Mouse (Mus musculus) erythroblast, embryonic 14.5 days (primary cell): Measurements from ENCODE around the gene Olfr872. TPM values are rescaled to one million over a fixed set of nuclear protein-coding genes. Genes with fewer than 3 reads are reported as not detected.
"Not testable (repeated sequence)": the region's sequence is repeated elsewhere in the genome, so short reads cannot be mapped to it uniquely, and the experiment has no call there.

Experiments
- H3K27me3 ChIP-seq: 2 replicates; pipeline ENCODE4 v1.6.1; 2012; ENCODE audit warnings: inconsistent platforms; ENCODE audit not compliant: control insufficient read depth
- H3K36me3 ChIP-seq: 2 replicates; pipeline ENCODE4 v1.6.1; 2012; ENCODE audit warnings: mild to moderate bottlenecking, inconsistent platforms; ENCODE audit not compliant: control insufficient read depth
- H3K4me1 ChIP-seq: 2 replicates; pipeline ENCODE4 v1.6.1; 2012; ENCODE audit warnings: inconsistent platforms; ENCODE audit not compliant: control insufficient read depth
- H3K4me3 ChIP-seq: replicated peaks from 2 replicates; pipeline ENCODE3; 2012; ENCODE audit warnings: moderate library complexity, mild to moderate bottlenecking, inconsistent platforms
- H3K9me3 ChIP-seq: 2 replicates; pipeline ENCODE4 v1.6.1; 2012; ENCODE audit warnings: low read length, inconsistent platforms, mixed read lengths; ENCODE audit not compliant: control insufficient read depth
- GATA1 ChIP-seq: IDR thresholded peaks from 2 replicates; pipeline ENCODE4 v1.6.1; 2012; ENCODE audit warnings: low read length, inconsistent platforms, mixed read lengths
- TAL1 ChIP-seq: IDR thresholded peaks from 3 replicates; pipeline ENCODE4 v1.6.1; 2012; ENCODE audit warnings: low read length, inconsistent platforms, mixed read lengths
- polyA plus RNA-seq: library from polyadenylated mRNA; stranded (reverse); fragments of >175 nt; gene quantifications from 2 replicates; pipeline ENCODE4 v1.2.3, GENCODE M21; 2012

Gene Olfr872
- not detected in 2 replicates for polyA plus RNA-seq

DNA sequence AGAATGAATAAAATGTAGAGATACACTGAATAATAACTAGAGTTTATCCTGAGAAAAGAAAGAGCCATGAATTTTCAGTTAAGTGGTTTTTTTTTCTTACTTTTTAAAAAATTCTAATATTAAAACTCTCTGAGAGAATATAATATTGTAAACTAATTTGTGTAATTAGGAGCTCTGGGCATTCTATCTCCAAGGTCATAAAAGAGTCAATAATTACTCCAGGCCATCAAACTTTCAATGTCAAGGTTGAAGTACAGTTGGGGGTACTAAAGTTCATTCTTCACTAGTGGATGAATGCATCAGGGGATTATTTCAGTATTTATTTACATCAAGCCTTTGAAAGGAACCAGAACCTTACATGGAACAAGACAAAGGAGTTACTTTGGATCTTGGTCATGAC is at the start of gene Olfr872:
Gene Olfr872, plus strand, starts transcription at position 301 of the 400 bp plus-strand sequence.
- TF ChIP-seq GATA1 (no peak), TAL1 (no peak)
- H3K36me3 ChIP-seq = no peaks in the 10 kb centered on the region
- H3K4me1 ChIP-seq = no peaks in the 10 kb centered on the region
- H3K4me3 ChIP-seq = no peak within 1 kb of the TSS
- H3K27me3 ChIP-seq = no peaks in the 10 kb centered on the region
- peaks cover 7% of the 10 kb centered on the region; the same call in 1 of the 2 replicates for H3K9me3 ChIP-seq

DNA sequence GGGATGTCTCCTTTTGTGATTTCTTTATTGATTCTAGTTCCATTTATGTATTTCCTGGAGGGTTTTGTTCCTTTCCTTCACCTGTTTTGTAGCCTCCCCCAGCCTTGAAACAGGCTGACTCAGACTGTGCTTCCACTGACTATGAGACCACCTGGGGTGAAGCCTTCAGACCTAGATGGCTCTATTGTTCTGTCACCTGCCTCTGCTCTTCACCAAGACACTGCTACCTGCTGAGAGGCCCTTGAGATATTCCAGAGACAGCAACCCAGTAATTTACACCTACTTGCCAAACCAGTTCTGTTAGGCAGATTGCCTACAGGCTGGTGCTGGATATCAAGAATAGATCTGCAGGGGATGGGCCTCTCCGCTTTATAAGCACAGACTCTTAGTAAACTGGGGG is 34.8 kb upstream of the Olfr872 start:
- no peak for TF ChIP-seq TAL1
- no peak for TF ChIP-seq GATA1
- Histone ChIP-seq H3K27me3 (no peaks in the 10 kb centered on the region), H3K36me3 (no peaks in the 10 kb centered on the region), H3K4me1 (no peaks in the 10 kb centered on the region), H3K9me3 (peaks cover 5% of the 10 kb centered on the region; the same call in 1 of the 2 replicates), H3K4me3 (no peak overlapping the region)

DNA sequence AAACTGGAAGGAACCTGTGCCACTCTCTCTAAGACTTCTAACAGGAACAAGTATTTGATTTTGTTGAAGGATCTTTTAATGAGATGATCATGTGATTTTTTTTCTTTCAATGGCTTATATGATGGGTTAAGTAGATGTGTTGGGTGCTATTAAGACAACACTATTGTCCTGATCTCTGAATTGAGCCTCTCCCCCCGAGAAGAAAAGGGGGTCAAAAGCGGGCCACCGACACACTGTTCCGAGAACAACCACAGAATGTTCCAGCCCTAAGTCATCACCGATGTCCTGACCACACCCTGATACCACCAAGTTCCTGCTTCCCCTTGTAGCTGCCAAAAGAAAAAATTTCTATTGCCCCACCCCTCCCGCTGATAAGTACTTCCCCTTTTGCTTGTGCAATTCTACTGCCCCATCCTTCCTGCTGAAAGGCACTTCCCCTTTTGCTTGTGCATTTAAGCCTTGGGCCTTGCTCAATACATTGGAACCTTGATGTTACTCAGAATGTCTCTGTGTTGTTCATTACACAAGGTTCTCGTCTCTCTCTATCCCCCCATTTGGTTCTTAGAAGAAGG is 33.4 kb upstream of the Olfr872 start:
- not testable (repeated sequence) for H3K36me3 ChIP-seq, H3K27me3 ChIP-seq, H3K9me3 ChIP-seq, H3K4me1 ChIP-seq, H3K4me3 ChIP-seq

DNA sequence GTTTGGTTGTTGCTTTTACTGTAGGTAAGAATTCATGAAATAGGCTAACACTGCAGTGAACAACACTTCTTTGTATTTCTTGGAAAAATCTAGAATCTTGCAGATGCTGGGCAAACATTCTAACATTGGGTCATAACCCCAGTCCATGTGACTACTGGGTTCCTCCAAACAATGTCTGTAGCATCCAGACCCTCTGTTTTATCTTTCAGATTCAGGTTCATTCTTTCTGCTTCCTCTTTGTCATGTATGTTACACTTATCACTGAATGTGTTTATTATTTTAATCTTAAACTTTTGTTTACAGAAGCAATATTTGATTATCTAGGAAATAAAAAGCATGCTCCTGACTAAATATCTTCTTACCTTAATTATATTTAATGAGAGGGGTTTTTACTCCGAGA is 26.1 kb upstream of the Olfr872 start:
- Histone ChIP-seq H3K4me3 (no peak overlapping the region), H3K9me3 (no peaks in the 10 kb centered on the region), H3K27me3 (no peaks in the 10 kb centered on the region), H3K4me1 (no peaks in the 10 kb centered on the region), H3K36me3 (no peaks in the 10 kb centered on the region)
- TF ChIP-seq GATA1 (no peak), TAL1 (no peak)

DNA sequence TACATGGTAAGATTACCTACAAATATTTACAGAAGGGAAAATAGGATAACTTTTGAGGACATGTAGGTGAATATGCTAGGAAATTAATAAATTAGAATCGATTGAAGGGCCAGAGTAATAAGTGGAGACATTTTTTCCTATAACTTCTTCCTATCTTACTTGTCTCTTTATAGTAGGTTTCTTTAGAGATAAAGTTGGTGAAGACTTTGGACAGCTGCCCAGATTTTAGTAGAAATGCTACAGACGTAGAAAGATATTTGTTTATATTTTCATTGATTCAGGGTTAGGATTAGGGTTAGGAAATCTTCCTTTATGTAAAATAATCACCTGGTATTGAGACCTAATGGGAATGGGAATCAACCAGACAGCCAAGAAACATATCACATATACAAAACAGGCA is 25.4 kb upstream of the Olfr872 start:
- H3K4me1 ChIP-seq = no peaks in the 10 kb centered on the region
- no peaks in the 10 kb centered on the region for H3K36me3 ChIP-seq
- no peak for TF ChIP-seq TAL1
- TF ChIP-seq GATA1 = no peak
- no peaks in the 10 kb centered on the region for H3K9me3 ChIP-seq
- H3K4me3 ChIP-seq = no peak overlapping the region
- H3K27me3 ChIP-seq = no peaks in the 10 kb centered on the region

DNA sequence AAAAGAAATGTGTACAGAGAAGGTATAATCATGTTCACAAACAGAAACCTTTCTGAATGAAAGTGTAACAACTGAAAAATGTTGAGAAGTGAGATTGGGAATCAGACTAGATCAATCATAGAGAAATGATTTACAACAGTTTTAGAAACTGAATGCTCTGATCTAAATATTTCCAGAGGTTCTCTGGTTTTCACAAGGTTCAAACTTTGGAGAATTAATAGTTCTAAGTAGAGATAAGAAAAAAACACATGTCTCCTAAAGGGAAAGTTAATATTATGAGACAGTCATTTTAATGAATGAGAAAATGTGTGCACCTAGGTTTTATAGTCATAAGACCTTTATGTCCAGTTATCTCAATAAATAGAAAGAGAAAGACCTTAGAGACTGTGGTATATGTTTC is 25.0 kb upstream of the Olfr872 start, which contains the start of gene Olfr871:
Gene Olfr871, plus strand, starts transcription at position 301 of the 400 bp plus-strand sequence.
- Histone ChIP-seq H3K4me1 (no peaks in the 10 kb centered on the region), H3K4me3 (no peak within 1 kb of the TSS), H3K36me3 (no peaks in the 10 kb centered on the region), H3K27me3 (no peaks in the 10 kb centered on the region), H3K9me3 (no peaks in the 10 kb centered on the region)
- TF ChIP-seq TAL1 (no peak), GATA1 (no peak)

DNA sequence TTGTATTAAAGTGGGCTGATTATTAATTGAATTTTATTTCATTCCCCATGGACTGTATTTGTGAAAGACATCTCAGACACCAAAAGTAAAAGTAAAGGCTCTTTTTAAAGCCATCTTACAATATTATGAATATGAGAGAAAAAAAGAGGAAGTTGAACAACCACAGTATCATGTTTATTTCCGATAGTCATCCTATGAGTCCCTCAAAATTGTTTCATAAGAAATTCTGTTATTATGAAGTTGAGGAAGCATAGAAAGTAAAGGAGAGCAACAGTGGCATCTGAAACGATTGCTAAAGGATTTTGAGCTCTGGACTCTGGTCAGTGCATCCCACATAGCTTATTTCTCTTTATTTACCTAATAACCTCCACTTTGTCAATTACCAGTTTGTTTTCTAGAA is 459 bp downstream of the Olfr872 start:
- H3K36me3 ChIP-seq = no peaks in the 10 kb centered on the region
- no peaks in the 10 kb centered on the region for H3K27me3 ChIP-seq
- H3K4me3 ChIP-seq = no peak overlapping the region
- TF ChIP-seq TAL1 (no peak), GATA1 (no peak)
- peaks cover 7% of the 10 kb centered on the region; the same call in 1 of the 2 replicates for H3K9me3 ChIP-seq
- H3K4me1 ChIP-seq = no peaks in the 10 kb centered on the region

DNA sequence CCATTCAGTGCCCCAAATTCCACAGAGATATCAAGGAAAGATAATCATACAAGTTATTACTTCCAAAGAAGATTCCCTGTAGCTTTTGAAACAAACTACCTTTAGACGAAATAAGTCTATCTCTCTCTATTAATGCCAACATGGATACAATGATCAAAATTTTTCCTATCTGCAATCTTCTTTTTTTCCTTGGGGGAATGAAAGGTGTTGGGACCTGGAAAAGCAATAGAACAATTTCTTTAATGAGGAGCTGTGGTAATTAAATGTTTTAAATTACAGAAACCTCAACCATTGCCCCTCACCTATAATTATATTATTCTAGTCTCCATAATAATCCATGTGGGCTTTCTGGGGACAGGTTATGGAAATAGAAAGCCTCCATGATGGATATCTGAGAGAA is 45.1 kb downstream of the Olfr872 start, which contains the start of gene Olfr39:
Gene Olfr39, plus strand, starts transcription at position 301 of the 400 bp plus-strand sequence.
- TF ChIP-seq TAL1 = no peak
- TF ChIP-seq GATA1 = no peak
- Histone ChIP-seq H3K36me3 (no peaks in the 10 kb centered on the region), H3K4me1 (no peaks in the 10 kb centered on the region), H3K9me3 (no peaks in the 10 kb centered on the region), H3K27me3 (no peaks in the 10 kb centered on the region), H3K4me3 (no peak within 1 kb of the TSS)

DNA sequence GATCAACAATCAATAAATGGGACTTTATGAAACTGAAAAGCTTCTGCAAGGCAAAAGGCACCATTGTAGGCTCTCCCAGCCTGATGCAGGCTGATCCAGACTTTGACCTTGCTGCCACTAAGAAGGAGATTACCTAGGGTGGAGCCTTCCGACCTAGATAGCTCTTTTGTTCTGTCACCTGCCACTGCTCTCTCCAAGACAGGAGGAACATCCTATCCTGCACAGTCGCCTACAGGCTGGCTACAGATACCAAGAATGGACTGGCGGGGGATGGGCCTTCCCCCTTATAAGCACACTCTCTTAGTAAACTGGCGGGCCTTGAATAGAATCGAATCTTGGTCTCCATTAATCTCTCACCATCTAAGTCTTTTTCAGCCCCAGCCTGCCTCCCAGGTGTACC is 58.6 kb downstream of the Olfr872 start:
- not testable (repeated sequence) for H3K4me1 ChIP-seq, H3K36me3 ChIP-seq, H3K9me3 ChIP-seq, H3K27me3 ChIP-seq, H3K4me3 ChIP-seq

DNA sequence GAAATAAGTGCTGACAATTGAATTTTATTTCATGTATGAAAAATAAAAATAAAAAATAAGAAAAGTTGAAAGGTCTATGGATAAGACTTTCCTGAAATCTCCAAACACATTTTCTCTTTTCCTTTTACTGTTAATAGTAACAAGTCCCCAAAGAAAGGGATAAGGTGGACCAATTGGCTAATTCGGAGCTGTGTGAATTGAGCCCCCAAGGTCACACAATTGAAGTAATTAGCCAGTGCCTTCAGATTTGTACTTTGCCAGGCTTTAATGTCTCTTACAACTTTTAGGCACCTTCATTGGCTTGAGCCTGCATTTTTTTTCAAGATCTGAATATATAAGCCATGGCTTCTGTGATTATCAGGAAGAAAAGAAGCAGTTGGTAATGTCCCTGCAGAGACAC is 61.3 kb downstream of the Olfr872 start, which contains the start of gene Olfr873:
Gene Olfr873, plus strand, starts transcription at position 301 of the 400 bp plus-strand sequence.
- H3K4me1 ChIP-seq = no peaks in the 10 kb centered on the region
- no peak within 1 kb of the TSS for H3K4me3 ChIP-seq
- peaks cover 4% of the 10 kb centered on the region; the same call in 1 of the 2 replicates for H3K9me3 ChIP-seq
- no peaks in the 10 kb centered on the region for H3K27me3 ChIP-seq
- no peaks in the 10 kb centered on the region for H3K36me3 ChIP-seq
- TF ChIP-seq TAL1 (no peak), GATA1 (no peak)

Other genes with a start within 250 kb of the Olfr872 start
- not detected in 2 replicates for gene Olfr866, start 209.1 kb upstream of the Olfr872 start, polyA plus RNA-seq
- not detected in 2 replicates for gene Olfr867, start 179.6 kb upstream of the Olfr872 start, polyA plus RNA-seq
- gene Olfr868, start 138.5 kb upstream of the Olfr872 start, polyA plus RNA-seq = not detected in 2 replicates
- gene Olfr869, start 108.1 kb upstream of the Olfr872 start, polyA plus RNA-seq = not detected in 2 replicates
- gene Olfr870, start 63.1 kb upstream of the Olfr872 start, polyA plus RNA-seq = 0.01 TPM in 1 of 2 replicates, not detected in the other
- not detected in 2 replicates for gene Olfr871, start 24.9 kb upstream of the Olfr872 start, polyA plus RNA-seq
- not detected in 2 replicates for gene Olfr39, start 45.2 kb downstream of the Olfr872 start, polyA plus RNA-seq
- not detected in 2 replicates for gene Olfr873, start 61.4 kb downstream of the Olfr872 start, polyA plus RNA-seq
- gene Olfr18, start 99.0 kb downstream of the Olfr872 start, polyA plus RNA-seq = not detected in 2 replicates
- 0.04 and 0.06 TPM in 2 replicates for gene Zfp560, start 148.1 kb downstream of the Olfr872 start, polyA plus RNA-seq
- under 0.01 and 0.01 TPM in 2 replicates for gene Zfp26, start 223.0 kb downstream of the Olfr872 start, polyA plus RNA-seq